Mouse (Mus musculus): Measurements from ENCODE around the gene Syngr4.
"Not testable (repeated sequence)": the region's sequence is repeated elsewhere in the genome, so short reads cannot be mapped to it uniquely, and the experiment has no call there.

The Syngr4 gene

DNA sequence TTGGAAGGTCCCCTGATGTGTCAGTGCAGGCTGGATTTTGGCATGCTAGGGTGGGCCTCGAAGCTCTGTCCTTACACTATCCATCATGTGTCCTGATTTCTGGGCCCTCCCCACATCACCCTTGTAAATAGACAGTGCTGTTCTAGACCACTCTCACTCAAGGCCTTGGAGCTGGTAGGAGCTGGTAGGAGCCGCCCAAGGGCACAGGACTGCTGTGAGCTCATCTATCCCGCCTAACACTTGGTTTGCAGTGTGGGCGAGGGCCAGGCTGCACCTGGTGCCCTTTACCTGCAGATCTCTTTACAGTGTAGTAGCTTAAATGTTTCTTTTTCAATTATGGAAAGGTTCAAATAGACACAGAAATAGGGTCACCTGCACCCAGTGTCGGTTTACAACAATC lies 18.5 kb upstream of the Syngr4 start:
- no peak for DNase-seq

DNA sequence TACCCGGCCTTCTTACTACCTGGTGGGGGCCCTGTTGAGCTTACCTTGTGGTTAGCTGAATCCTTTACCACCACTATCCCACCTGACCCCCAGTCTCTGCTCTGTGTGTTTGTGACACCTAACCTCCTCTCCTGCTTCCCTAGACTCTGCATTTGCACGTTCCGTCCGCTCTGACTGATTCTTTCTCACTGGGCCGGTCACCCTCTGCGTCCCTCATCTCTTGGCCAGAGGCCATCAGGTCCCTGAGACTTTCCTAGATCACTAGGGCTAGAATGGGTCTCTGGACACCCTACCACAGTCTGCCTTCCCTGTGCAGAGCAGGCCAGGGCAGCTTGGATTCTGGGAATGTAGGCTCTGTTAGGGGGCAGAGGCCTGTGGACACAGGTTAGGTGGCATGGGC lies 17.6 kb upstream of the Syngr4 start:
- no peak for DNase-seq

GRCm38 (mm10) chr7:45909145-45909544 lies 12.6 kb upstream of the Syngr4 start:
- no peak for DNase-seq

DNA sequence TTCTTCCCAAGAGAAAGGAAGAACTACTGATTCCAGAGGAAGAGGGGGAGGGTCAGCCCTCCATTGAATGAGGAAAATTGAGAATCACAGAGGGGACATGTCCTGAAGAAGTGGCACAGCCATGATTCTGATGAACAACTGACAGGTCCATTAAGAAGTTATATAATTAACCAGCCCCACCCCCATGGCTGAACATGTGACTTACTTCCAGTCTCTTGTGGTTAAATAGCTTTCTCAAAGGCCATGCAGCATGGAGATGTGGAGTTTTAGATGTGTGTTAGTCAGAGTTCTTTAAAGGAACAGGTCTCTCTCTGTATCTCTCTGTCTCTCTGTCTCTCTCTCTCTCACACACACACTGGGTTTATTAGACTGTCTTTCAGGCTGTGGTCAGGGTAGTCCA lies 11.9 kb upstream of the Syngr4 start:
- DNase-seq = no peak

DNA sequence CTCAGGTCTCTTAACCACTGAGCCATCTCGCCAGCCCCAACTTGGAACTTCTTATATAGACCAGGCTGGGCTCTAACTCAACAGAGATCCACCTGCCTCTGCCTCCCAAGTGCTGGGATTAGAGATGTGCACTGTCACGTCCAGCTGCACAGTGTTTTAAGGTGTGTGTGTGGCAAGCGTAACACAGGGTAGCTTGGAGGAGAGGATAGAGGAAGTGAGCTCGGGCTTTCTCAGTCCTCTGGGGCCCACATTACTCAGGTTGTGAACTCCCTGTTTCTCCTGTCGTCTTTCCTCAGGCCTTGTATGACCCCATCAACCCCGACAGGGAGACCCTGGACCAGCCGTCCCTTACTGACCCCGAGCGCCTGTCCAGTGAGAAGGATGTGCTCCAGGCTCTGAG lies 10.1 kb upstream of the Syngr4 start:
- no peak for DNase-seq

DNA sequence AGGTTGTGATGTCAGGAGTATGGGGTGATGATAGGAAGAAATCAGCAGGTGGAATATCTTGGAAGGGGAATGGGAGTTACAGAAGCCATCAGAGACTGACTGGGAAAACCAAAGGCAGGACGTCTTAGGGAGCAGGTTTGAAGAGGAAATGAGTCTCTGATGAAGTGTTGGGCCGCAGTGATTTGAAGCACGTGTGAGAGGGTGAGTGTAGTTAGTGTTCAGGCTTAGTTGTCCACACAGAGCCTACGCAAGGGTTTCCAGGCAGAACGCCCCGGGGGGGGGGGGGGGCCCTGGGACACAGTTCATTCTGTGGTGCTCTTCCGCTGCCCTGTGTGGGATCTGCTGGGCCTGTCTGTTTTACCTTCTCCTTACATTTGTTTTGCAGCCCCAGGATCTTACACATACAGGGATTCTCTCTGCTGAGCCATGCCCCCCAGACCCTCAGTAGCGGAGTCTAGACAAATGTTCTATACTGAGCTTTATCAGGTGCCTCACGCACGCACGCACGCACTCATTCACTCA lies 6.0 kb upstream of the Syngr4 start:
- DNase-seq = no peak

GRCm38 (mm10) chr7:45901562-45901961 lies 5.0 kb upstream of the Syngr4 start:
- peak in 1 of 2 experiments; percentile 48 for DNase-seq

- DNase-seq = not testable (repeated sequence)
Measured at GRCm38 (mm10) chr7:45898125-45898524, 1.6 kb upstream of the Syngr4 start.

DNA sequence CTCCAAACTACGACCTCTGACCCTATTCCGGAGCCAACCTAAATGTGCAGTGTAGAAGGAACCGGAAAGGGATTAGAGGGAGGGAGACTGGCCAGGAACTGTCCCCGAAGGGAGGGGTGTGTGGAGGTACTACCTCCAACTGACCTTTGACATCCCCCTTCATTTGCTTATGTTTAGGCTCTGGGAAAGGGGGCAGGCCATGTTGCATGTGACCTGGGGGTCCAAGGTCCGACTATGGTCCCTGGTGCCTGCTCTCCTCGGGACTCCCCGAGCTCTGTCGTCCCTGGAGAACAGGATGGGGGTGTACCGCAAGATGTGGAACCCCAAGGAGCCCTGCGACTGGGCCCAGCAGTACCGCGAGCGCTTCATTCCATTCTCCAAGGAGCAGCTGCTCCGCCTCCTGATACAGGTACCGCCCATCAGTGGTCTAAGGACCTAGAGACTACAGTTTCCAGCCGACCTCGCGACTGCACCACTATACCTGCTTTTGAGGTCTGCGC lies 794 bp upstream of the Syngr4 start:
- peak; percentile 68 to 69 for DNase-seq

GRCm38 (mm10) chr7:45895931-45896516 lies 490 bp downstream of the Syngr4 start:
- DNase-seq = no peak

DNA sequence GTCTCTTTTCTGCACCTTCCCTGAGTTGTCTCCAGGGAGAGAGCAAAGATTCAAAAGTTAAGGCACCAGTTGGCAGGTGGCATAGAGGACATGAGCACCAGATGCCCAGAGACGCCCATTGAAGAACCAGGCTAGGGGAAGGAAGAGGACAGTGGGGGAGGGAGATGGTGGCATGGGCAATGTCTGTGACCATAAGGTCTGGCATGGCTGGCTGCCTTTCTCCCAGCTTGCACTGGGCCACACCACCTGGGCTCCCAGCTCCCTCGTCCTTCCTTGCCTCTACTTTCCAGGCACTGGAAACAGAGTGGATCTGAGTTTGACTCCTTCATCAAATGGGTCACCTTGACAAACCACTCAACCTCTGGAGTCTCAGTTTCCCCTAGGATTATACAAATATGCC lies 3.9 kb downstream of the Syngr4 start:
- DNase-seq = peak in 1 of 2 experiments; percentile 56

DNA sequence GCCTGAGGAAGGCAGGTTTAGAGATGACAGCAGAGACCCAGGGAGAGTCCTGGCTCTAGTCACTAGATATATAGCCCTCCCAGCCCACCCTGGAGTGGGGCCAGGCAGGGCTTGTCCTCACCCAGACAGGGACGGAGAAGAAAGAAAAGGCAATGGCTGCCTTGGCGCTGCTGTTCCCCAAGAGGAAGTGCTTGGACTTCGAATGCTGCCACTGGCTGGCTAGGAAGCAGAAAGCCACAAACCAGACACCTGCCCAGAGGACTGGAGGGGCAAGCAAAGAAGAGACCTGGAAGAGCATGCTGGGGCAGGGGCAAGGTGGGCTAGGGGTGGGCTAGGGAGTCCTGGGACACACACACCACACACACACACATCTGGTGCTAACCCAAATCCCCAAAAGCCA lies 9.3 kb downstream of the Syngr4 start:
- peak in 1 of 2 experiments; percentile 25 for DNase-seq

- no peak for DNase-seq
Measured at GRCm38 (mm10) chr7:45881011-45881410, 15.5 kb downstream of the Syngr4 start.

GRCm38 (mm10) chr7:45880531-45880930 lies 16.0 kb downstream of the Syngr4 start:
- no peak for DNase-seq

DNA sequence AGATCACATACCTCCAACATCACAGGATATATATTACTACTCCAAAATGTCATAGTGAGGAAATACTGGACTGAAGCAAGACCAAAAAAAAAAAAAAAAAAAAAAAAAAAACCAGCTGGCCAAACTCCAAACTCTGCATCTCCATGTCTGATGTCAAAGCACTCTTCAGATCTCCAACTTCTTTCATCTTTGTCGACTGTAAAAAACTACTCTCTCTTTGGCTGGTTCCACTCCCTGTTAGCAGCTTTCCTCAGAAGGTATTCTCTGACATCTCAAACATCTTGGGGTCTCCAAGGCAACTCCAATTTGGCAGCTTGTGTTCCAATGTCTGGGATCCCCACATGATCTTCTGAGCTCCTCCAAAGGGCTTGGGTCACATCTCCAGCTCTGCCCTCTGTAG lies 18.2 kb downstream of the Syngr4 start, which contains the start of gene Grin2d:
Grin2d (minus strand) TSS at position 101 of the 400 bp plus-strand sequence.
- DNase-seq = not testable (repeated sequence)

DNA sequence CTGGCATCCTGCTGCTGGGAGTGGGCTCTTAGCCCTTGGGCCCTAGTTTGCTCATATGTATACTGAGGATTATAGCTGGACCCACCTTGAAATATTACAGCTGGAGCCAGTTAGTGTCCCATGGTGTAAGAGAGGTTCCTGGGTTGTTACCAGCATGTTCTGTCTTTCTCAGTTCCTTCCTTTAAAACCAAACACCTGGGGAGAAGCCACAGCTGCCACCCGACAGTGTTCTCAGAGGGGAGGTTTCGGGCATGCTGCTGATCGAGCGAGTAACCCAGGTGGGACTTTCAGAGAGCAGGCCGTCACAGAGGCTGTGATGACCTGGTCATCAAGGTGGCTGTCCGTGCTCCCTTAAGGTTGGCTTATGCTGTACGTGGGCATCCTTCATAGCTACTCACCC lies 19.6 kb downstream of the Syngr4 start:
- no peak for DNase-seq

DNA sequence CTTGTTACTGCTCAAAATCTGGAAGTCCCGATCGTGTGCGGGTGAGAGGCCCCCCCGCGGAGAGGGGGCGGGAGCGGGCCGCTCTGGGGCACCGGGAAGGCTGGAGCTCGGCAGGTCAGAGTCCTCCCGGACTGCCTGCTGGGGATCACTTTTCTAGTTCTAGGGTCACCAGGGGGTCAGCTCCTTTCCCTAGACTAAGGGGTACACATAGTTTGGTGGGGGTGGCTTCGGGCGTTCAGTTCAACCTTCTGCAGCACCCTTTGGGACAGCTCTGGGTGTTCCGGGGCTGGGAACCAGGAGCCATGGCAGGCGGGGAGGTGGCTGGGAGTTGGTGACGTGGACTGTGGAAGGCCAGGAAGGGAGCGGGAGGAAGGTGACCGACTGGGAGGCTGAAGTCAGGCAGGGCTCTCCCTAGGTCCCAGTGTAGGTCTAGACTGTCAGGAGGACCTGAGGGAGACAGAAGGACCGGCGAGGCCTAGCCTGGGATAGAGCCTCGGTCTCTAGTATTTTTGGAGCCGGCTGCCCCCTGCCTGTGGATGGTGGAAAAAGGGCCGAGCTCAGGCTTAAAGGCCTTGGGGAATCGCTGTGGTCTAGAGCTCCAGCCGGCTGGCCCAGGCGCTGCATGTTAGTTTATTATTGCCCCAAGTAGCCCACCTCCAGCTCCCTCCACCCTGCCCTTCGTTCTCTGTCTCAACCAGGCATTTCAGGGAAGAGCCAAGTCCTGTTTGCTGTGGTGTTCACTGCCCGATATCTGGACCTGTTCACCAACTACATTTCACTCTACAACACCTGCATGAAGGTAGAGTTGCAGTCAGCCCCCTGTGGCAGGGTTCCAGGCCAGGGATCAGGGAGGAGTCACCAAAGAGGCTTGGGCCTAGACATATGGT lies 23.2 kb downstream of the Syngr4 start:
- peak; percentile 69 to 72 for DNase-seq

DNA sequence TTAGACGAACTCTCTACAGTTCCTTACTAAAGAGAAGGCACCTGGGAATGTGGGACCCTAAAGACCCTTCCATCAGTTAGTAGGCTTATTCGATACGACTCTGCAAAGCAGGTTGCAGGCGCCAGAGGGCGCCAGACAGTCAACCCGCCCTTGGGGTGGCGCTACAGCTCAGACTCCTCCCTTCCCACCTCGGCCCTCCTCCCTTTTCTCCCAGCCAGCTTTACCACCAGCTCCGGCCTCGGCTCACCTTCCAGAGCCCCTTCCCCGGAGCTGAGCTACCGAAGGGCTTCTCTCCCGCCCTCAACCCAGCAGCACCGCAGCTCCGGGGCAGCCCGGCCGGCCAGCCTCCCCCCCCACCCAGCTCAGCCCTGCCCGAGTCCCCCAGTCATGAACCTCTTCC lies 23.9 kb downstream of the Syngr4 start, which contains the start of gene Kdelr1:
Kdelr1 (plus strand) TSS at position 149 of the 400 bp plus-strand sequence.
- DNase-seq = peak; percentile 94 to 96

- peak; percentile 37 to 46 for DNase-seq
Measured at GRCm38 (mm10) chr7:45870282-45871058, 26.0 kb downstream of the Syngr4 start.

DNA sequence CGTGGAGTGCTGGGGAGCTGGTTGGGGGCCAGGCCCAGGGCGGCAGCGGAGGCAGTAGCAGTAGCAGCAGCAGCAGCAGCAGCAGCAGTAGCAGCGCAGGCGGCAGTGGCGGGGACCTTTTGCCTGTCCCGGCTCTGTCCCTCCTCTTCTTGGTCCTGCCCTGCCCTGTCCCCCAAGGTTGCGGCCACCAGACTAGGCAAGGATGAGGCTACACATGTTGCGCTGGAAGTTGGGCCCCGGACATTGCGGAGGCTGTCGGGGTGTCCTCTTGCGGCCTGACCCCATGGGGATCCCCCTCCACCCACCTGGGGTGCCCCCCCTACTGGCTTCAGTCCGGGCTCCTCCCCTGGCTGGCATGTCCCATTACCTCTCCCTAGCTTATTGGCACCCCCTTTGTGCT lies 26.7 kb downstream of the Syngr4 start:
- DNase-seq = peak in 1 of 2 experiments; percentile 40

DNA sequence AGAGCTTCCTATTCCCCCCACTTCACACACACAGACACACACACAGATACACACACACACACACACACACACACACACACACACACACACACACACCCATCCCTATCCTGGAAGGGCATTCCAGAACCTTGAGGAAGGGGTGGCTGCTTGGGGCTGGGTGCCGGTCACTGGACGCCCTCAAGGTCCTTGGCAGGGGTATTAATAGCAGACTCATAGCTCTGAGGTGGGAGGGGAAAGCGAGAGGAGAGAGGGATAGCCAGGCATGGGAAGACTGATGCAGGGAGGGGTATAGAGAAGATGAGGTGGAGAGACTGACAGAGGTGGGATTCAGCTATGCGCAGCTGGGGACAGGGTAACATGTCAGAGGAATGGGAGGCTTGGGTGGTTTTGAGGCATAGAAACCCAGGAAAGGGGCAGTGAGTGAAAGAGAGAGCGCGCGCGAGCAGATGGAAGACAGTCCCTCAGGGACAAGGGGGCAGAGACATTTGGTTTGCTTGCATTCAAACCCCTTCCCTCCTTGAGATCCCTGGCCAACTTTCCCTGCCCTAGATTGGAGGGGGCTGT lies 27.3 kb downstream of the Syngr4 start:
- peak in 1 of 2 experiments; percentile 36 for DNase-seq

- peak in 1 of 2 experiments; percentile 35 for DNase-seq
Measured at GRCm38 (mm10) chr7:45867871-45868270, 28.6 kb downstream of the Syngr4 start.
